Mouse (Mus musculus) heart, postnatal 0 days (tissue): ENCODE results near the gene Mmel1.

ENCODE experiments used
- CTCF ChIP-seq: IDR thresholded peaks from 2 replicates; pipeline ENCODE4 v1.5.1; 2016; ENCODE audit warnings: antibody characterized with exemption, control low read depth, low read depth
- EP300 ChIP-seq: IDR thresholded peaks from 2 replicates; pipeline ENCODE4 v1.6.1; 2016; ENCODE audit warnings: antibody characterized with exemption, low read depth

- no peak for TF ChIP-seq CTCF
- no peak for TF ChIP-seq EP300
Measured at GRCm38 (mm10) chr4:154854676-154855345, 14.6 kb upstream of the Mmel1 start.
